Mouse (Mus musculus) urinary bladder, adult 18-20 months (tissue): ENCODE measurements around the gene Zfp266.

Experiments
- DNase-seq, 2 experiments: peaks; one replicate each; pipeline ENCODE4 v3.0.0; 2022; ENCODE audit warnings: low spot score in 2 of 2, mixed read lengths in 2 of 2

Zfp266 gene

DNA sequence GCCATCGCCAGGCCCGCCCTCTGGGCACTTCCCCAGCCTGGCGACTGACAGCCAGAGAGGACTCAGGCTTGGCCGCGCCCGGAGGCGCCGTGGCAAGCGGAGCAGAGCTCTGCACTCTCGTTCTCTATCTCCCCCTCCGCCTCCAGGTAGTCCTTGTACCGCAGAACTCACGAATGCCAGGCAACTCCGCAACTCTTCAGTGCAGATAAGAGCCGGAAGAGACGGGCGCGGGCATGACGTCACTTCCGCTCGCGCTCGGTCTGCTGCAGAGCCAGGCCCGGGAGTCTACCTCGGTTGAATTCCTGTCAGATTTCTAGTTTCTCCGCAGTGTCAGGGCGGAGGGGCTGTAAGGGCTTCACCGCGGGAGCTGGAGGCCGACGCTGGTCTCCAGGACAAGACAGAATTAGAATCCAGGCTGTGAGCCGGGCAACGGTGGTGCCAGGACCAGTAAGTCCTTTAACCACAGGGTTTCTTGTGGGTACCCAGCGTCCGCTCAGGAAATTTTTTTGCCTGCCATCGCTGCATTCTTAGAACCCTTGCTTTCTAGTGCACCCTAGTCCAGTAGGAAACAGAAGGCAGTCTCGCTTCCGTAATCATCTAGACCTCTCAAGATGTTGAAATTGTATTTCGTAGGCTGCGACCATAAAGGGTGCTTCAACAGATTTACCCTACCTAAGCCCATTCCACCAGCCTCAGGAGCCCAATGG is 28.5 kb downstream of the Zfp266 start, which contains the start of gene Zfp426:
TSS of gene Zfp426 (minus strand) at position 220 of the 707 bp plus-strand sequence.
- DNase-seq, result peak; percentile 76 to 85

DNA sequence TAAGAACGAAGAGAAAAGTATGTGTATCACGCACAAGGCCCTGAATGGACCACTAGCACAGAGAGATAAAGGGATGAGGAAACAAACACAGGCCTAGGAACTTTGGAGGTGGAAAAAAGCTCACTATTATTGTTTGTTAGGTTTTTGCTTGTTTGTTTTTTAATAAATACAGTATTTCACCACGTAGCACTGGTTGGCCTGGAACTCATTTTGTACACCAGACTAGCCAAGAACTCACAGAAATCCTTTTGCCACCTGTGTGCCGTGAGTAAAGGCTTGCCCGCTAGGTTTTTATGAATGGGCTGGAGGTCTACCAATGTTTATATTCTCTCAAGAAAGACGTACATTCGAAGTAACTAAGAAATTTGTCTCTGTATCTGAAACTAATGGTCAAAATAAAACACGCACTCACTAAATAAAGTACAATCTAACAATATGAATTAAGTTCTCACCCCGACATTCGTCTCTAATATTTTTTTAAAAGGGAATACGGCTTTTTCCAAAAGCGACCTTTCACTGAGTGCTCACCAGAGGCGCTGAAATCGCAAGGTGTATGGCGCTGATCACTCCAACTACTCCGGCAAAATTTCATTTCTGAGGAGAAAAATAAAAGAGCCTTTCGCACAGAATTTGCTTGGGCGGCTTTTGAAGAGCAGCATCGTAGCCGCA is 29.2 kb downstream of the Zfp266 start:
- DNase-seq, result no peak

DNA sequence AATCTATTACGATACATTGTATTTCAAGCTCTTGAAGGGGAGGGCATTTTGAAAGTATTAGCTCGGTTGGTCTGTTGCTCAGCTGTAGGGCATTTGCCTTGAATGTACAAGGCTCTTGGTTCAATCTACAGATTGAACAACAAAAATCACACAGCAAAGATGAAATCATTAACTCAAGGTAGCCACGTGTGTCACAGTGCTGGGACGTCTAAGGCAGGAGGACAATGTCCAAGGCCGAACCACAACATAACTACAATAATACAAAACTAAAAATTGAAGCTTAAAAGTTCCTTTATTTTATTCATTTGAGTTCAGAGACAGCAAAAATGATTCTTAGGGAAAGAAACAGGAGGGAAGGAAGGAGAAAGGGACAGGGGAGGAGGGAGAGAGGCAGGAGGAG is 31.7 kb downstream of the Zfp266 start:
- DNase-seq, result no peak

DNA sequence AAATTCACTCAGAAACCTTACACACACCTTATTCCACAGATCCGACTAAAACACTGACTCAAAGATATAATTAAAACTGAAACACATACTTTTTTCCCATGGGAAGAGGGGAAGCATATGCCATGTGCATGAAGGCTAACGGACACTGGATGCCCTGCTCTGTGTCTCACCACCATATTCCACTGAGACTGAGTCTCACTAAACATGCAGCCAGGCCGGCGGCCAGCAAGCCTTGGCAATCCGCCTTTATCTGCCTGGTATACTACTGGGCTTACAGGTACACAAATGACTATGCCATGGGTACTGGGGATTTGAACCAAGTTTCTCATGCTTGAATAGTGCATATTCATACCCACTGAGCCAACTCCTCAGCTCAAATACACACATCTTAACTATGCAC is 41.8 kb downstream of the Zfp266 start:
- DNase-seq, result no peak

DNA sequence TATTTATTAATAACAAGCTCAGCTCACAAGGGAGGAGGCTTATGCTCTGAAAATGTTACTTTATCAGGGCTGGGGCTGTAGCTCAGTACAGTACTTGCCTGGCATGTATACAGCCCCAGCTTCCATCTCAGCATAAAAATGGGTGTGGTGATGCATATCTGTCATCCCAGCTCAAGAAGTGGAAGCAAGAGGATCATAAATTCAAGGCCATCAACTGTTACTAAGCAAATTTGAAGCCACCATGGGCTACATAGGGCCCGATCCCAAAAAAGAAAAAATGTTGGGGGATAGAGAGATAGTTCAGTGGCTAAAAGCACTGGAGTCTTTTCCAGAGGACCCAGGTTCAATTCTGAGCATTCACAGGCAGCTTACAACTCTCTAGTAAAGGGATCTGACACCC is 44.6 kb downstream of the Zfp266 start:
- no peak for DNase-seq

DNA sequence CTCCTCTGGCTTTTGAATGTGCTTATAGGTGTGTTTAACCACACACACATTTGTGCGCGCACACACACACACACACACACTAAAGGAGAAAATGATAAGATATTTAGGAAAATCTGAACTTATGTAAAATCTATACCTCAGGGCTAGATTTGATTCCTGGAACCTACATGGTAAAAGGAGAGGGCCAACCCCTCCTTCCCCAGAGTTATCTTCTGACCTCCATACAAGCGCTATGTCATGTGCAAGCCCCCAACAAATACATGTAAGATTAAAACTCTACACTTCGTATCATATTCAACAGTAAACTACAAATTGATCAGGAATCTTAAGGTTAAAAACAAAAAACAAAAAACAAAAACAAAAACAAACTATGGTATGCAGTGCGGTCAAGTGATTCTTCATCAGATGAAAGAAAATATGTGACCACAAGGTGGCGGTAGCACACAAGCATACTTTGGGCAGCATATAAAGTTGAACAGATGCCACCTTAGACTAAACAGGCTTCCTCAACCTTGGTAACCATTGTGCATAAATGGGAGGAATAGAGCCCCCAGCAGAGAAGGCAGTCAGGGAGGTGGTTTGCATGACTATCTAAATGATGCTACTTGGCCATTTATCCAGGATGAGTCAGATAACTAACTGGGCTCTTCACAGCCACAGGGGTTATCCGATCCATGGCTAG is 54.3 kb downstream of the Zfp266 start:
- peak; percentile 14 to 31 for DNase-seq

DNA sequence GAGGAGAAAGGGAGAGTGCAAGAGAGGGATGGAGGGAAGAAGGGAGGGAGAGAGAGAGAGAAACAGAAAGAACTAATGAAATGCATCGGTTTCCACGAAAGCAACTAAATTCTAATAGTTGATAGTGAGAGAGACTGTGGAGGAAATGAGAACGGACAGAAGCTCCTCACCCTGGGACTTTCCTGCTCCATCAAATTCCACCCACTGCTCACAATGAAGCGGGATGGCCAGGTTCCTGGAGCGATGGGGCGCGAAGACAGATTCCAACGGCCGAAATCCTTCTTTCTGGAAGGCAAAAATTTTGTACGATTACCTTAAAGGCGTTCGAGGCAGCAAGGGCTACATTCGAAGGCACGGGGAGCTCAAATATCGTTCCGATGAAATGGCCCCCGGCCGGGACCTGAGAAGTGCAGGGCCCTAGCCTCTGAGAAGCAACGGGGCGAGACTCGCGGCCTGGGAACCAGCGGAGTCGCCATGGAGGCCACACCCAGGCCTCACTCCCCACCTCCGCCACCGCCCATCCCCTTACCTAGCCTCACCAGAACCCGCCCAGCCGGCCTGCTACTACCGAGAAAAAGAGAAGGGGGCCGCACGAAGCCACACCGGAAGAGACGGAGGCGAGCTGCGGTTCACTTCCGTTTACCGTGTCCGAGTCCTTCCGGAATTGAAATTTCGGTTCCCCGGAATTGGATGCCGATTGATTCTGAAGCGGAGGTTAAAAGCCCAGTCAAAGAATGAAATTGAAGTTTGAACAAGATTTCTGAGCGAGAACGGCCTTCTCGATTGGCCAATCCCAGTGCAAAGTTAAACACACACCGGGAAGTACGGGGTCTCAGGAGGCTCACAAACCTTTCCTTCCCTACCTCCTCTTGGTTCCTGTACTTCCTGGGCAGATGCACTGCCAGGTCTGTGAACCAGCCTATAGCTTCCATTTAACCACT is 61.6 kb downstream of the Zfp266 start, which contains the start of gene Zfp26:
TSS of gene Zfp26 (minus strand) at position 786 of the 941 bp plus-strand sequence.
- peak; percentile 71 to 77 for DNase-seq

DNA sequence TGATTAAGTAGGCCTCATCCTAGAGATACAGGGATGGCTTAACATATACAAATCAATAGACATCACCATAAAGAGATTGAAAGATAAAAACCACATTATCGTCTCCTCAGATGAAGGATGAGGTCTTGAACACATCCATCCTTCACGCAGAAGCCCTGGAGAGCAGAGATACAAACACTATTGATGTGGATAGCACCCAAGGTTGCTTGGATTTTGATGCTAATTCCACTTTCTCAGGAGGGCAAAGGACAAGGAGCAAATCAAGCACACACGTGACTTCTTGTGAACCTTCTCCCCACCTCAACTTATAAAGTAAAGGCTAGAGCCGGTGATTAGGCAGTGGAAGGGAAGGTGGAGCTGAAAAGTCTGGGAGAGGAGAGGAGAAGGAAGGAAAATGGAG is 67.6 kb downstream of the Zfp266 start:
- no peak for DNase-seq

DNA sequence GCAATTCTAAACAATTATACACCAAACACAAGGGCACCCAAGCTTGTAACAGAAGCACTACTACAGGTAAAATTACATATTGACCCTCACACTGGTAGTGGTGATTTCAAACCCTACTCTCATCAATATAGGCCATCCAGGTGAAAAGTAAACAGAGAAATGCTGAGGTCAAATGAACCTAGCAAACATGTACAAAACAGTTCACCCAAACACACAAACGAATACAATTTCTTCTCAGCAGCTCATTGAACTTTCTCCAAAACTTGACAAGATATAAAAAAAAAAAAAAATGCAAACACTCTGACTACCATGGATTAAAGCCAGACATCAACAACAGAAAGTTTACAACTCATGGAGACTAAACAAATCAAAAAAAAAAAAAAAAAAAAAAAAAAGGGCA is 69.7 kb downstream of the Zfp266 start:
- DNase-seq, result no peak
